In the genomic region with DNA sequence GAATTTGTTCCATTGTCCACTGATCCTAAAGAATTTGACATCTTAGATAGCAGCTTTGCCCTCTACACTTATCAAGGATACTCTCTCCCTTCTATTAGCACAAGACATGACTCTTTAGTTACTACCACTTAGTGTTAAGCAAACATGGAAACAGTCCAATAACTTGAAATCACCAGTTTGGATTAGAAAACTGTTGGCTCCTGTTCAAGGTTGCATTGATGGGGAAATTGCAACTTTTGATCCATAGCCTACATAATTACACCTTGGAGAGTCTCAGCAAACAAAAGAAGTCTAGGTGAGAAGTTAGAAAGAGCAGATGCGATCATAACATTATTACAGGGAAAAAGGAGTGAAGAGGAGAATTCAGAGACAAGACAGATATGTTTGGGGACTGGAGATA, we compare ENCODE assay signal across 27 mouse cellular contexts. TPM values are rescaled to one million over a fixed set of nuclear protein-coding genes. Genes with fewer than 3 reads are reported as not detected.
DNase-seq lines count a peak whose midpoint lies in the region; ATAC-seq and TF ChIP-seq lines count a peak whose summit lies in the region.
"Had no signal": no experiment of that assay in that cellular context is flagged by ENCODE, and none has a peak within 500 bp of the region (broad histone marks: within the 10 kb centered on the region; RNA-seq: fewer than 3 reads in every experiment).

No protein-coding gene starts in this region.

- 67% methylated on average over 1 of the region's 1 CpGs for WGBS in liver, postnatal 0 days (ENCODE audit: insufficient replicate concordance)
- WGBS in liver, embryonic 12.5 days (ENCODE audit: insufficient replicate concordance) = 80% methylated on average over 1 of the region's 1 CpGs
- WGBS in large intestine, adult 2 months = 33% methylated on average over 1 of the region's 1 CpGs

- no peak for TF ChIP-seq CTCF in liver, postnatal 0 days (IDR thresholded peaks at IDR 0.05; ENCODE audit: low read depth)

- no peak for ATAC-seq in liver, postnatal 0 days
- ATAC-seq in liver, embryonic 12.5 days = no peak
- ATAC-seq: activated CD4-positive, CD25-positive, alpha-beta regulatory T cell, adult 4 months; CD4-positive, CD25-positive, alpha-beta regulatory T cell, adult 4 months; forebrain, embryonic 13.5 days; forebrain, embryonic 15.5 days; forebrain, postnatal 0 days; Patski had no signal

- no peak overlapping the region for H3K27ac ChIP-seq in liver, postnatal 0 days (ENCODE audit: low read depth)
- no peak overlapping the region for H3K27ac ChIP-seq in liver, embryonic 12.5 days
- H3K27ac ChIP-seq: embryonic facial prominence, embryonic 13.5 days; embryonic facial prominence, embryonic 15.5 days; forebrain, embryonic 13.5 days; forebrain, embryonic 15.5 days had no signal

- no peaks in the 10 kb centered on the region for H3K27me3 ChIP-seq in liver, postnatal 0 days (ENCODE audit: insufficient read depth, low read length)
- H3K27me3 ChIP-seq in liver, embryonic 12.5 days (replicated peaks) = no peaks in the 10 kb centered on the region
- H3K27me3 ChIP-seq: CH12.LX; embryonic facial prominence, embryonic 13.5 days; embryonic facial prominence, embryonic 15.5 days; forebrain, embryonic 13.5 days; forebrain, embryonic 15.5 days; Patski had no signal

- no peak overlapping the region for H3K4me3 ChIP-seq in liver, postnatal 0 days (ENCODE audit: low read depth, low read length)
- no peak overlapping the region for H3K4me3 ChIP-seq in liver, embryonic 12.5 days
- H3K4me3 ChIP-seq: embryonic facial prominence, embryonic 13.5 days; embryonic facial prominence, embryonic 15.5 days; erythroblast, embryonic 14.5 days; forebrain, embryonic 13.5 days; forebrain, embryonic 15.5 days had no signal

- no peaks in the 10 kb centered on the region for H3K4me1 ChIP-seq in liver, postnatal 0 days (ENCODE audit: insufficient read depth)
- H3K4me1 ChIP-seq in liver, embryonic 12.5 days = no peaks in the 10 kb centered on the region
- H3K4me1 ChIP-seq: embryonic facial prominence, embryonic 13.5 days; embryonic facial prominence, embryonic 15.5 days; forebrain, embryonic 13.5 days; forebrain, embryonic 15.5 days had no signal

- no peak overlapping the region for H3K4me2 ChIP-seq in liver, postnatal 0 days (ENCODE audit: low read depth, low read length)
- H3K4me2 ChIP-seq in liver, embryonic 12.5 days = no peak overlapping the region
- H3K4me2 ChIP-seq: embryonic facial prominence, embryonic 13.5 days; embryonic facial prominence, embryonic 15.5 days; forebrain, embryonic 13.5 days; forebrain, embryonic 15.5 days had no signal

- H3K9ac ChIP-seq in liver, postnatal 0 days (replicated peaks) = no peak overlapping the region
- no peak overlapping the region for H3K9ac ChIP-seq in liver, embryonic 12.5 days
- H3K9ac ChIP-seq: embryonic facial prominence, embryonic 13.5 days; embryonic facial prominence, embryonic 15.5 days; forebrain, embryonic 13.5 days; forebrain, embryonic 15.5 days; forebrain, postnatal 0 days had no signal

- no peaks in the 10 kb centered on the region for H3K9me3 ChIP-seq in liver, postnatal 0 days (ENCODE audit: low read length)
- no peaks in the 10 kb centered on the region for H3K9me3 ChIP-seq in liver, embryonic 12.5 days (replicated peaks)
- H3K9me3 ChIP-seq: embryonic facial prominence, embryonic 13.5 days; embryonic facial prominence, embryonic 15.5 days; forebrain, embryonic 13.5 days; forebrain, embryonic 15.5 days; G1E had no signal

- 0 out of 2 replicates have a peak, but pooled peaks have one; percentile 27 for TF ChIP-seq EP300 in liver, postnatal 0 days (IDR thresholded peaks at IDR 0.05; ENCODE audit: low read depth)

- H3K36me3 ChIP-seq in liver, postnatal 0 days (replicated peaks; ENCODE audit: insufficient read depth, low read length) = no peaks in the 10 kb centered on the region
- no peaks in the 10 kb centered on the region for H3K36me3 ChIP-seq in liver, embryonic 12.5 days
- H3K36me3 ChIP-seq: embryonic facial prominence, embryonic 13.5 days; embryonic facial prominence, embryonic 15.5 days; forebrain, embryonic 15.5 days; G1E had no signal

- DNase-seq in adrenal gland, adult 2 months = peak; percentile 31
- no peak for DNase-seq in adrenal gland, adult 8-10 months
- no peak for DNase-seq in liver, postnatal 0 days
- peak; percentile 24 for DNase-seq in large intestine, adult 2 months (ENCODE audit: low read depth, low spot score)
- DNase-seq in frontal cortex, postnatal 36 days (ENCODE audit: low spot score in 2 of 2) = no peak
- DNase-seq: adrenal gland, postnatal 10 days; adrenal gland, postnatal 25 days; B cell, adult 2 months; cerebellum, adult 11 months; cerebellum, adult 18-20 months; cerebellum, adult 8-10 months; cerebellum, adult 9-11 months; cerebellum, postnatal 14 days; cerebellum, postnatal 36 days; embryo, embryonic 11 days; forebrain, postnatal 0 days had no signal

RNA-seq across cellular contexts. Expression of gene Ssr3, which starts 46.2 kb away (rescaled TPM):
- total RNA-seq in adrenal gland, adult 2 months (2021) = 100 to 1,000 TPM; 169 to 179 TPM
- polyA plus RNA-seq in adrenal gland, adult 2 months (2012; rRNA removed) = 30.4 and 38.5 TPM in 2 replicates
- total RNA-seq in adrenal gland, adult 8-10 months (2022) = 100 to 1,000 TPM; 185 to 212 (median 197) TPM
- polyA plus RNA-seq in liver, postnatal 0 days (2015; fragmentation: Nextera tagmentation; extraction: Ambion mirVana) = 83.6 and 89.5 TPM in 2 replicates
- polyA plus RNA-seq in liver, embryonic 12.5 days (2016; fragmentation: Nextera tagmentation; extraction: Ambion mirVana) = 138 TPM in 2 replicates
- 77.1 and 78.2 TPM in 2 replicates for polyA plus RNA-seq in large intestine, adult 2 months (2012; rRNA removed)

Comparison
In these comparisons a context has a peak if more than half of its experiments do, and no peak if none do; other contexts are left out.
1. DNase-seq: peak in adrenal gland, adult 2 months (single experiment) and large intestine, adult 2 months (single experiment); none in adrenal gland, adult 8-10 months (single experiment), liver, postnatal 0 days (single experiment) and frontal cortex, postnatal 36 days (0 of 2).